Mouse (Mus musculus): ENCODE data around the gene Zfp605.

Gene Zfp605

GRCm38 (mm10) chr5:110107581-110108304 lies 2.1 kb upstream of the Zfp605 start, which contains the start of gene Gtpbp6:
Gene Gtpbp6, minus strand, starts transcription at chr5:110108197.
- peak; percentile 99 for DNase-seq (ENCODE audit: low read depth, low spot score)

DNA sequence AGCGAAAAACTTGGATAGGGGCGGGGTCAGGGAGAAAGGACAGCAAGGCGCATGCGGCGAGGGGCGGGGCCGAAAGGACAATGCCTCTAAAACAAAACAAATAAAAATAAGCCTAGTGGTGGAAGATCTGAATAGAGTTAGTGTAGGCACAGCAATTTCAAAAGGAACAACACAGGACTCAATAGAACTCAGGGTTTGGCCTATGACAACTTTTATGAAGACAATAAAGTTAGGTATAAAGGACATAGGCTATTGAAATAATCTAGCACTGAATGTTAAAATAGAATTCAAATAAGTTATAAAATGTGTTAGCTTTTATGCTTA lies 1.6 kb upstream of the Zfp605 start:
- DNase-seq (ENCODE audit: low read depth, low spot score) = no peak

GRCm38 (mm10) chr5:110122380-110122779 lies 12.5 kb downstream of the Zfp605 start:
- DNase-seq (ENCODE audit: low read depth, low spot score) = peak; percentile 66

GRCm38 (mm10) chr5:110135293-110136086 lies 25.6 kb downstream of the Zfp605 start, which contains the start of gene Chfr:
Gene Chfr, plus strand, starts transcription at chr5:110135842.
- DNase-seq (ENCODE audit: low read depth, low spot score) = peak; percentile 99

DNA sequence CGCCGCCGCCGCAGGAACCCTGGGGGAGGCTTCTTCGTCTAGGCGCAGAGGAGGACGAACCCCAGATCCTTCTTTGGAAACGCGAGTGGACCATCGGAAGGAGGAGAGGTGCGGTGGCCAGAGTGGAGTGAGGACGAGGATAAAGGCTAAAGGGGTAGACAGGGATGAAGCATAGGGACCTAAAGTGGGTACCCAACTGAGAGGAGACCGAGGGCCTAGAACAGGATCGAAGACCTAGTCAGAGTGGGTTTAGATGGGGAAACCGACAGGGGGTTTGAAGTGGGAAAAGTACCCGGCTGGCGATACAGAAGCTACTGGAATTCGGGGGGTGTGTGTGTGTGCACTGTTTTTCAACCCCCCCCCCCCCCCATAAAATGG lies 26.2 kb downstream of the Zfp605 start:
- DNase-seq (ENCODE audit: low read depth, low spot score) = no peak

DNA sequence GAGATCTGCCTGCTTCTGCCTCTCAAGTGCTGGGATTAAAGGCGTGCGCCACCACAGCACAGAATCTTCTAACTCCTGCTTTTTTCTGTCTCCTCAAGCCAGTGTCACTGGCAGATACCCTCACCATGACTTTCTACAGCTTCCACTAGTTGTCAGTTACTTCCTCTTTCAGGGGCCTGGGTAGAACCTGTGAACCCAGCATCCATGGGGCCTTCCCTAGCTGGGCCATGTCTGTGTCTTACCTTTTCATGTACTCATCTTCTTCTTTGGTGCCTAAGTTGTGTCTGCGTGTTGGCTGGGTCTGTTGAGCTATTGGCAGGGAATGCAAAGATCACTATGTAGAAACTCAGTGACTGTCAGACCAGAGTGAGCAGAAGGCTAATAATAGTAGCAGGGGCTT lies 27.9 kb downstream of the Zfp605 start:
- DNase-seq (ENCODE audit: low read depth, low spot score) = no peak

DNA sequence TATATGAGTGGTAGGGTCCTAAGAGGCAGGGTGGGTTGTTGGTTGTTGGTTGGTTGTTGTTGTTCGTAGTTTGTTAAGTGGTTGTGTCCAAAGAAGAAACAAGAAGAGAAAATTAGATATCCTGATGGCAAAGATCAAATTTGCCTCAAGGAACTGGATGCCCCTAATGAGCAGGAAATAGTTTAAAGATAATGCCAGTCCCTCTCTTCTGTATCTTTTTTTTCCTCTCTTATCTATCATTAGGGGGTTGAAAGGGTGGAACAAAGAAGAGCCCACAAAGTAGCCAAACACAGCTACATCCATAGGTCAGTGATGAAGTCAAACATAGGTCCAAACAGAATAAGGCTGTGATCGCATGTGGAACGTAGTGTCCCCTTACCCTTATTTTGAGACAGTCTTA lies 29.4 kb downstream of the Zfp605 start:
- no peak for DNase-seq (ENCODE audit: low read depth, low spot score)

GRCm38 (mm10) chr5:110140424-110140823 lies 30.5 kb downstream of the Zfp605 start:
- no peak for DNase-seq (ENCODE audit: low read depth, low spot score)

DNA sequence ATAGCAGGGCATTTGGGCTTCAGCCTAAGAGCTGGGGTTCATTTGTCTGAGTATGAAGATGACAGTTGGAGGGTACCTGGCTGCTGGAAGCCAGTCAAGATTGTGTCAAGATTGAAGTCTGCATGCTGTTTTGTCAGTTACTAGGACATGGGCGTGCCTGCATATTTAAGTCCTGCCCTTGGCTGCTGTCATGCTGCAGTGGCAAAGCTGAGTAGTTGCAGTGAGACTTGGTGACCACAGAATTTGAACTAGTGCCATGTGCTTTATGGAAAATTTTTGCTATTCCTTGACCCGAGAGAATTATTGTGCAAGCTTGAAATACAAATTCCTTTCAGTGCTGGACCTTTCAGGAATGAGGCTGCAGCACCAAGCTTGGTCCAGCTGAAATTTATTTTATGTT lies 32.4 kb downstream of the Zfp605 start:
- DNase-seq (ENCODE audit: low read depth, low spot score) = no peak

GRCm38 (mm10) chr5:110143007-110143406 lies 33.1 kb downstream of the Zfp605 start:
- DNase-seq (ENCODE audit: low read depth, low spot score) = peak; percentile 25

DNA sequence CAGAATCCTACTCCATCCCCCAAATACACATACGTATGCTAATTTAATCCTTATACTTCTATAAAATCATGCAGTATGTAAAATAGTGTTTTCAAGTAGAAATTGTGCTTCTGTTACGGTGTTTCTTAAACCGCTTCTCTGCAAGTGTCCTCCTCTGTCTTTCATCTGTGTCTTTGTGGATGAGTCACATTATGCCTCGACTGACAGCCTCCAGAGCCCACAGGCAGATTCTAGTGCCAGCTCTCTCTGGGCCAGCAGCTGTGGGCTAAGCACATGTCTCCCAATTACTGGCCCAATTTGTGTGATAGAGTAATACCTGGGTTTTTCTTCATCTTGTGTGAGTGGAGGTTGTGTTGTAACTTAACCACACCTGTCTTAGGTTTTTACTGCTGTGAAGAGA lies 59.5 kb downstream of the Zfp605 start:
- DNase-seq (ENCODE audit: low read depth, low spot score) = no peak

DNA sequence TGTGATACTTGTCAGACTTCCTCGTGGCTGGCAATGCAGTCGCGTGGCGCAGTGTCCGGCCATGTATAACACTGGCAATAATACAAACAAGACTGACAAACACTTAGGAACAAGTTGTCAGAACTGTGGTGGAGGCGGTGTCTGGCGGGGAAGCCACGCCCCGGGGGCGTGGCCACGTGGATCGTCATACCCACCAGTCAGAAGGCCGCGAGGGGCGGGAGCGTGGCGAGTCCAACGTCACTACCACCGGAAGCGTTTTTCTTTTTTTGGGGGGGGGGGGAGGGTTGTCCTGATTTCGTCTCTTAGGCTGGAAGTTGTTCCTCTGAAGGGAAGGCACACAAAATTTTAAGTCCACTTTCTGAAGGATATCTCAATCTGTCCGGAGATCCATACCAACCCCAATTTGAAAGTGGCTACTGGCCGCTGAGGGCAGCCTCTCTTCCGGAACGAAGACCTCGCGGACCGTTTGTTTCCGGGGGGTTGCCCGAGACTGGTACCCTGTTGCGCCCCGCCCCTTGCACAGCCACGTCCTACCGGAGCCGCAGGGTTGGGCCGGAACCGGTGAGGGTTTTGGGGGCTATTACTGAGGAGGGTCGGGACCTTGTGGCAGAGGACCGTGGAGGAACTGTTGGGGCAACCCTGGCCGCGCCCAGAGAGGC lies 66.6 kb downstream of the Zfp605 start, which contains the start of gene Golga3:
TSS of gene Golga3 (plus strand) at position 340 of the 659 bp plus-strand sequence.
- peak; percentile 92 for DNase-seq (ENCODE audit: low read depth, low spot score)

DNA sequence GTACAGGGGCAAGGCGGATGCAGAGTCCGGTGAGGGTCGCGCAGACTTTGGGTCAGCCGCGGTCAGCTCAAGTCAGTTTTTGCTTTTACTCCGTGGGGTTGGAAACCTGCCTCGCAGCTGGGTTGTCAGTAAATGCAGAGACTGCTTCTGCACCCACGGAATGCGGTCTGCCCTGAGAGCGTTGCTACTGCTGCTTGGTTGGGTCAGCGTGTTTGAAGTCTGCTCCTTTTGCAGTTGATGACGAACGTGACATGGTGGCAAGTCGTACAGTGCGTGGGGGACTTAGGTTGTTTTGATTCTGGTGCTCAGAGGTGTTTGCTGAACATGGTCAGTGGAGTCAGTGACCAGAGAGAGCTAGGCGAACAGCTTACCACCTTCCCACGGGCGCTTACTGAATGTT lies 67.1 kb downstream of the Zfp605 start:
- no peak for DNase-seq (ENCODE audit: low read depth, low spot score)

DNA sequence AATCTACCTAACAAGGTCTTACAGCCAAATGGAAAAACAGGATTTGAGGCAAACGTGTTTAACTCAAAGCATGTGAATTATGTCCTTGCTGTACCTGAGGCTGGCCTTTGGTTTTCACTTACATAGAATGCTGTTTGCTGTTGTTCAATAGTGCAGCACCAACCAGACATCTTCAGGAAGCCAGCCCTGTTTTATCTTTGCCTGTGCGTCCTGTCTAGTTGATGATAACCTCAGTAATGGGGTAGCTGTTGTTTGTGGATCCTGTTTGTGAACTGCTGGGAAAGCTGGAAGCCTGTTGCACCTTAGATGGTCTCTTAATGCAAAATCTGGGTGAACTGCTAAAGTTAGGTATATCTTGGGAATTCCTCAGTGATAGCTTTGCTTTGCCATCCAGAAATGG lies 68.7 kb downstream of the Zfp605 start:
- DNase-seq (ENCODE audit: low read depth, low spot score) = no peak
